Mouse (Mus musculus): ENCODE results near the gene Acta1. TPM values are rescaled to one million over a fixed set of nuclear protein-coding genes. Genes with fewer than 3 reads are reported as not detected.

Acta1 gene
- polyA plus RNA-seq, 1 experiment from 2014 or later: 0.23 TPM

DNA sequence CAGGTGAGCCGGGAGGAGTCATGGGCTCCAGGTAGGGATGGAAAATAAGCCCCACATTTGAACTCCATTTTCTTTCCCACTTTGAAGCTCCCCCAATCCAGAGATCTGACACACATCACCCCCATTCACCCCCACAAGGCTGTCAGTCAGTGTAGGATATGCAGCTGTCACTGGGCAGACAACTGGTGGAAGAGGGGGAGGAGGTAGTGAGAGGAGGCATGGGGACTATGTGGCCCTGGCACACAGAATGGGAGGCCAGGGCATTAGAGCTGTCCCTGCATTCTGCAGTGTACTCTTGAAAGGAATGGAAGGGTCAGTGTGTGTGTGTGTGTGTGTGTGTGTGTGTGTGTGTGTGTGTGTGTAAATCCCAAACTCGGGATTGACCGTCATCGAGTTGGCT lies 679 bp upstream of the Acta1 start:
- H3K27ac ChIP-seq (replicated peaks): no peak overlapping the region
- WGBS: 85% methylated on average over 4 of the region's 4 CpGs
- no peak for DNase-seq (ENCODE audit: low spot score)
- H3K4me3 ChIP-seq: no peak overlapping the region
- peaks cover 67% of the 10 kb centered on the region for H3K27me3 ChIP-seq (ENCODE audit: low read depth, poor library complexity, severe bottlenecking)
- H3K9me3 ChIP-seq (replicated peaks): no peaks in the 10 kb centered on the region
- H3K4me1 ChIP-seq: peaks cover 19% of the 10 kb centered on the region
- H3K36me3 ChIP-seq: peaks cover 18% of the 10 kb centered on the region

DNA sequence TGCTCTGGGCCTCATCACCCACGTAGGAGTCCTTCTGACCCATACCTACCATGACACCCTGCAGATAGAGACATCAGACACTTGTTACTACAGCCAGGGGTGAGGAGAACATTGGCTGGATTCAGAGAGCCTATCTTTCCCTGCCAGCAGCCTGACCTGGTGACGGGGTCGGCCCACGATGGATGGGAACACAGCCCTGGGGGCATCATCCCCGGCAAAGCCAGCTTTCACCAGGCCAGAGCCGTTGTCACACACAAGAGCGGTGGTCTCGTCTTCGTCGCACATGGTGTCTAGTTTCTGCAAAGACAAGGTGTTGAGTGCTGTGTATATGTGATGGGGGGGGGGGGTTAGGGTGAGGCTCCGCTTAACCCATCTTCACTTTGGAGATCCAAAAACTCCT lies 1.1 kb downstream of the Acta1 start:
- Histone ChIP-seq H3K36me3 (peaks cover 1% of the 10 kb centered on the region; the same call in 1 of the 2 replicates), H3K9me3 (replicated peaks) (no peaks in the 10 kb centered on the region), H3K27me3 (ENCODE audit: low read depth, poor library complexity, severe bottlenecking) (peaks cover 83% of the 10 kb centered on the region), H3K27ac (replicated peaks) (no peak overlapping the region), H3K4me3 (no peak overlapping the region), H3K4me1 (peaks cover 19% of the 10 kb centered on the region)
- no peak for DNase-seq (ENCODE audit: low spot score)
- 81% methylated on average over 11 of the region's 11 CpGs for WGBS

DNA sequence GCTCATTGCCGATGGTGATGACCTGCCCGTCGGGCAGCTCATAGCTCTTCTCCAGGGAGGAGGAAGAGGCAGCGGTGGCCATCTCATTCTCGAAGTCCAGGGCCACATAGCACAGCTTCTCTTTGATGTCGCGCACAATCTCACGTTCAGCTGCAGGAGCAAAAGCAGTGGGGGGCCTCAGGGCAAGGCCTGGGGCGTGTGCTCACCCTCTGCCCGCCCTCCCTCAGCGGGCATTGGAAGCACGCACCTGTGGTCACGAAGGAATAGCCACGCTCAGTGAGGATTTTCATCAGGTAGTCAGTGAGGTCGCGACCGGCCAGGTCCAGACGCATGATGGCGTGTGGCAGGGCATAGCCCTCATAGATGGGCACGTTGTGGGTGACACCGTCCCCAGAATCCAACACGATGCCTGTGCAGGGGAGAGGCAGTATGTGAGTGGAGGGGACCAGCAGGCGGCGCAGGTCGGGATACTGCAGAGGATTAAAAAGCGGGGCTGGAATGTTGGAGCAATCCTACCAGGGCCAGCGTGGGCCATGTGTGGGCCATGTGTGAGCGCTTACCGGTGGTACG lies 1.9 kb downstream of the Acta1 start:
- no peak overlapping the region for H3K27ac ChIP-seq (replicated peaks)
- peak overlapping the region; percentile 55 for H3K4me3 ChIP-seq
- H3K4me1 ChIP-seq: peaks cover 19% of the 10 kb centered on the region
- no peaks in the 10 kb centered on the region for H3K9me3 ChIP-seq (replicated peaks)
- no peaks in the 10 kb centered on the region for H3K36me3 ChIP-seq
- H3K27me3 ChIP-seq (ENCODE audit: low read depth, poor library complexity, severe bottlenecking): peaks cover 84% of the 10 kb centered on the region
- peak; percentile 20 for DNase-seq (ENCODE audit: low spot score)
- WGBS: 11% methylated on average over 30 of the region's 30 CpGs

DNA sequence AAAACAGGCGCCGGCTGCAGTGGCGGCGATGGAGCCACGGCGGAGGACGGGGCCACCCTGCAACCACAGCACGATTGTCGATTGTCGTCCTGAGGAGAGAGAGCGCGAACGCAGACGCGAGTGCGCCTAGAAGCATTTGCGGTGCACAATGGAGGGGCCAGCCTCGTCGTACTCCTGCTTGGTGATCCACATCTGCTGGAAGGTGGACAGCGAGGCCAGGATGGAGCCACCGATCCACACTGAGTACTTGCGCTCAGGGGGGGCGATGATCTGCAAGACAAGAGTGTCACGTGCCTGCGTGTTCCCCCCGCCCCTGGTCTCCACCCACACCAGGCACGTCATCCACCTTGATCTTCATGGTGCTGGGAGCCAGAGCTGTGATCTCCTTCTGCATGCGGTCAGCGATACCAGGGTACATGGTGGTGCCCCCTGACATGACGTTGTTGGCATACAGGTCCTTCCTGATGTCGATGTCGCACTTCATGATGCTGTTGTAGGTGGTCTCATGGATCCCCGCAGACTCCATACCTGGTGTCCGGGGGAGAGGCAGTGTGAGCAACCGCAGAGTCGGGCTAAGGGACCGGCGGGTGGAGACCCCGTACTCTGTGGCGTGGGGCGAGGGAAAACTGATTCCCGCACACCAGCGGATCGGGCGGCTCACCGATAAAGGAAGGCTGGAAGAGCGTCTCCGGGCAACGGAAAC lies 2.5 kb downstream of the Acta1 start:
- Histone ChIP-seq H3K4me3 (peak overlapping the region; percentile 55), H3K27ac (replicated peaks) (0 out of 2 replicates have a peak overlapping the region, but pooled peaks have one; percentile 52), H3K27me3 (ENCODE audit: low read depth, poor library complexity, severe bottlenecking) (peaks cover 84% of the 10 kb centered on the region), H3K4me1 (peaks cover 19% of the 10 kb centered on the region), H3K9me3 (replicated peaks) (no peaks in the 10 kb centered on the region), H3K36me3 (no peaks in the 10 kb centered on the region)
- DNase-seq (ENCODE audit: low spot score): peak; percentile 43
- WGBS: 1% methylated on average over 49 of the region's 49 CpGs

DNA sequence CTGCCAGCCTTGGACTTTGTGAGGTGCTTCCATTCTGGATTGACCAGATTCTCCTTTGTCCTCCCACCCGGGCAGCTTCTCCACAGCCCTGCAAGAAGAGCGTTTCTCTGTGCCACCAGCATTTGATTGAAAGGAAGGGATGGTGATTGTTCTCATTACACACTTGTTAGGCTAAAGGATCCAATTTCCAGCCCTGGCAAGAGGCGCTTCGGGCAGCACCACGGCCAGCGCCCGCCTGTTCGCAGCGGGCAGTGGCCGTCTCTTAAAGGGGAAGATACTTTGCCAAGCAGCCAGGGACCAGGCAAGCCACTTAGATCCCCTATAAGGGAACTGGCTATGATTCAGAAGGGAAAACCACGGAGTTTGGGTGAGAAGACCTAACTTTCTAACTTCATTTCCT lies 3.3 kb downstream of the Acta1 start:
- peak overlapping the region; percentile 55 for H3K4me3 ChIP-seq
- 2% methylated on average over 11 of the region's 11 CpGs for WGBS
- H3K27ac ChIP-seq (replicated peaks): no peak overlapping the region
- peaks cover 19% of the 10 kb centered on the region for H3K4me1 ChIP-seq
- DNase-seq (ENCODE audit: low spot score): peak; percentile 55
- H3K9me3 ChIP-seq (replicated peaks): no peaks in the 10 kb centered on the region
- no peaks in the 10 kb centered on the region for H3K36me3 ChIP-seq
- peaks cover 81% of the 10 kb centered on the region for H3K27me3 ChIP-seq (ENCODE audit: low read depth, poor library complexity, severe bottlenecking)

DNA sequence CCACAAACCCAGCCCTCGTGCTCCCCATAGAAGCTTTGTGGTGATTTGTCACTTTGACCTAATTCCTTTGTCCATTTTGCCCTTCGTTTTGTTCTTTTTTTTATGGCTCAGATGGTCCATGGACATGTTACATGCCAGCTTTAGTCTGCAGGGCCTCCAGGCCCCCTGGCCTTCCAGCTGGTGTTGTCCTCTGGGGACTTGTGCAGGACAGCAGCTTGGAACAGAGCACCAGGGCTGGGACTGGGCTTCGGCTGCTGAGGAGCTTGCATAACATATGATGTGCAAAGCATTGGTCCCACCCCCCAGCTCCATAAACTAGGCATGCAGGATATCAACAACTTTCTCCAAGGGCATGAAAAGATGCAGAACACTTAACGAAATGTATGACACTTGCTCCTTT lies 4.8 kb downstream of the Acta1 start:
- no peaks in the 10 kb centered on the region for H3K36me3 ChIP-seq
- 77% methylated on average over 4 of the region's 4 CpGs for WGBS
- DNase-seq (ENCODE audit: low spot score): no peak

DNA sequence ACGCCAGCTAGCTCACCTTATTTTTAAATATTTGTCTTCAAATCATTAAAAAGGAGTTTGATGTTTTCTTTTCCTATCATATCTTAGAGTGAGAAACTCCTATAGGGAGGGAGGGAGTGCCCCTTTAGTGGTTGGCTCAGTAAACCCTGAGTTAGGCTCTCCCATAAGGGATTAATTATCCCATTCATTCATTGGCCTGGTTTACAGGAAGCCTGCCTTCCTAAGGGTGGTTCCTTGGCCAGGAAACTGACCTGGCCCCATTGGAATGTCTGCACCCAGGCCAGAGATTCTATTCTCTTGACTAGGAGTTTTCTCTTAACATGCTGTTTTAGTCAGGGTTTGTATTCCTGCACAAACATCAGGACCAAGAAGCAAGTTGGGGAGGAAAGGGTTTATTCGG lies 6.6 kb downstream of the Acta1 start:
- H3K4me3 ChIP-seq: no peak overlapping the region
- 88% methylated on average over 2 of the region's 2 CpGs for WGBS
- H3K27ac ChIP-seq (replicated peaks): no peak overlapping the region
- H3K36me3 ChIP-seq: no peaks in the 10 kb centered on the region
- peaks cover 33% of the 10 kb centered on the region for H3K4me1 ChIP-seq
- no peak for DNase-seq (ENCODE audit: low spot score)
- H3K27me3 ChIP-seq (ENCODE audit: low read depth, poor library complexity, severe bottlenecking): peaks cover 80% of the 10 kb centered on the region
- H3K9me3 ChIP-seq (replicated peaks): no peaks in the 10 kb centered on the region

More for the DNA sequence above, 4.8 kb downstream of the Acta1 start:
- no peaks in the 10 kb centered on the region for H3K9me3 ChIP-seq (replicated peaks)
- H3K4me3 ChIP-seq: no peak overlapping the region
- peaks cover 24% of the 10 kb centered on the region for H3K4me1 ChIP-seq
- H3K27me3 ChIP-seq (ENCODE audit: low read depth, poor library complexity, severe bottlenecking): peaks cover 81% of the 10 kb centered on the region
- no peak overlapping the region for H3K27ac ChIP-seq (replicated peaks)

DNA sequence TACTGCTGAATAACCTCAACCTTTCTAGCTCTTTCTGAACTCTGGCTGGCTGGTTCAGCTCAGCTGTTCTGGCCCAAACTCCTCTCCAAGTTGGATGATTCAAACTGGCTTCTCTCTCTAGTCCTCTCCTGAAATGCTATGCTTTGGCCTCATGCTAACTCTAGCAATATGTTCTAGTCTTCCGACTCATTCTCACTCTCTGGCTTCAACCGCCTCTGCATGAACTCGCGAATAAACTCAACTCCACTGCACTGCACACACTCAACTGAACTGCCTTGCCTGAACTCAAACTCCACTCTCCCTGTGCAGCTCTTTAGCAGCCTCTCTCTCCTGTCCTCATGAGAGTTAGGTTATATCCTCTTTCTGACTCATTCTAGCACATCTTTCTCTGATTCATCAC lies 7.4 kb downstream of the Acta1 start:
- no peaks in the 10 kb centered on the region for H3K9me3 ChIP-seq (replicated peaks)
- peaks cover 75% of the 10 kb centered on the region for H3K27me3 ChIP-seq (ENCODE audit: low read depth, poor library complexity, severe bottlenecking)
- H3K27ac ChIP-seq (replicated peaks): no peak overlapping the region
- DNase-seq (ENCODE audit: low spot score): no peak
- peaks cover 25% of the 10 kb centered on the region for H3K4me1 ChIP-seq
- H3K36me3 ChIP-seq: no peaks in the 10 kb centered on the region
- WGBS: 93% methylated on average over 4 of the region's 4 CpGs
- no peak overlapping the region for H3K4me3 ChIP-seq

DNA sequence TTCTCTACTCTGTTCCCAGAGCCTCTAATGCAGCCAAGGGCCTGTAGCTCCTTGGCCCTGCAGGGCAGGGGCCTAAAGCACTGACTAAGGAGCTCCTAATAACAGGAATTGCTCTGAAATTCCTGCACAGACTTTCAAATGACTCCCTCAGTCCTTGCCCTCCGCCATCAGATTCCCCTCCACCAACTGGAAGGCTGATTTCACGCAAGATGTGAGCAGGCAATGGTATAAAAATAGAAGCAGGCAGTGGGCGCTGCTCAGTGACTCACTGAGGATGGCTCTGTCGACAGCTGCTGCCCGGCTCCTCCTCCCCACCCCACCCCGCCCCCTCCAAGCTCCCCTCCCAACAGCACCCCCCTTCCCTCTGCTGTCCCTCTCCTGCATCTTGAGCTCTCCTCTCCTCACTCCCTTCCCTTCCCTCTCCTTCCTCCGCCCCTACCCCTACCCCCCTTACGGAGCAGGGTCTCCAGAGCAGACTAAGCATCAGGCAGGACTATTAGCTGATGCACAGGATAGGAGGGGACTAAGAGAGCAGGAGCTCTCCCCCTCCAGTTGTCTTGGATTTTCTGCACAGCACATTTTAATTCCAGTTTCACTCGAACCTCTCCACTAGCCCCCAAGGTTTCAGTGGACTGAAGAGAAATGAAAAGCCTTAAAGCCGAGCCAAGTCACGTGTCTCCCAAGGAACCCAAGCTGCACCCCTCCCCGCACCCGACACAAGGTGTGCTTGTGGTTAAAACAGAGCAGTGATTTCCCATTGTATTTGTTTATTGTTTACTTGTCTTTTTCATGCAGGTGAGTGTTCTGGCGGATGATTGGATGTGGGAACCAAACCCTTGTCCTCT lies 9.6 kb downstream of the Acta1 start:
- H3K4me3 ChIP-seq: peak overlapping the region; percentile 27; the same call in 1 of the 2 replicates
- H3K4me1 ChIP-seq: peaks cover 14% of the 10 kb centered on the region
- WGBS: 9% methylated on average over 14 of the region's 14 CpGs
- peak overlapping the region; percentile 57 for H3K27ac ChIP-seq (replicated peaks)
- DNase-seq (ENCODE audit: low spot score): peak; percentile 19
- H3K27me3 ChIP-seq (ENCODE audit: low read depth, poor library complexity, severe bottlenecking): peaks cover 53% of the 10 kb centered on the region
- H3K9me3 ChIP-seq (replicated peaks): no peaks in the 10 kb centered on the region
- H3K36me3 ChIP-seq: no peaks in the 10 kb centered on the region

DNA sequence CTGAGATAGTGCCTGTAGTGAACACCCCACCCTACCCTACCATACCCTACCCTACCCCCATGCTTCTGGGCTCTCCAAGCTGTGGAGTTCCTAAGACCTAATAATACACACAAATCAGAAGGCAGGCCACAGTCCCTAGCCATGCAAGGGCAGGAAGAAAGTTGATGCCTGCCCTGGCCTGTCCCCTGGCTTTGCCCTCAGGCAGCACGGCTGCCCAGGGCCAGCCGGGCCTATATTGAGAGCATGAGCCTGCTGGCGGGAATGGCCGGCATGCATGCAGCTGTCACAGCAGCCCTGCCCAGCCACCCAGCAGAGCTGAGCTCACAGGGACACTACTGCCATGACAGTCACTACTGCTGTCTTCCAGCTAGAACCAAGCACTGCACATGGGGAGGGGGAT lies 11.5 kb downstream of the Acta1 start:
- Histone ChIP-seq H3K36me3 (no peaks in the 10 kb centered on the region), H3K9me3 (replicated peaks) (no peaks in the 10 kb centered on the region), H3K4me3 (no peak overlapping the region), H3K27ac (replicated peaks) (no peak overlapping the region), H3K27me3 (ENCODE audit: low read depth, poor library complexity, severe bottlenecking) (peaks cover 39% of the 10 kb centered on the region), H3K4me1 (peaks cover 14% of the 10 kb centered on the region)
- WGBS: 78% methylated on average over 4 of the region's 4 CpGs
- DNase-seq (ENCODE audit: low spot score): no peak

DNA sequence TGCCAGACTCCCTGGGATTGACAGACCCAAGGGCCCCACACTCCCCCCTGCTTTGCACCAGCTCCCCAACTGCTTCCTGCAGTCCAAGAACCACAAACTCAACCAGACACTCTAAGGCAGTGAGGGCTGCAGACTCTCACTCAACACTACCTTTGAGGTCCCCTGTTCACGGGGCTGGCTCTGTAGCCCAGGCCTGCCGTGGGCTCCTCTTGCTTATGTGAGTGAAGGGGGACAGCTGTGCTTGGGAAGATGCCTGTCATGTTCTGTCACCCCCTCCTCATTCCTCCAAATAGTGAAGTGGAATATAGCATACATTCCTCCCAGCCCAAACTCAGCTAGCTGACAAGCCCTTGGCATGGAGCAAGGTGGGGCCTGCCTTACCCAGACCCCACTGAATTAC lies 12.1 kb downstream of the Acta1 start:
- Histone ChIP-seq H3K27me3 (ENCODE audit: low read depth, poor library complexity, severe bottlenecking) (peaks cover 39% of the 10 kb centered on the region), H3K36me3 (no peaks in the 10 kb centered on the region), H3K4me3 (no peak overlapping the region), H3K4me1 (peaks cover 14% of the 10 kb centered on the region), H3K9me3 (replicated peaks) (no peaks in the 10 kb centered on the region), H3K27ac (replicated peaks) (no peak overlapping the region)
- DNase-seq (ENCODE audit: low spot score): no peak
- 93% methylated on average over 2 of the region's 2 CpGs for WGBS

DNA sequence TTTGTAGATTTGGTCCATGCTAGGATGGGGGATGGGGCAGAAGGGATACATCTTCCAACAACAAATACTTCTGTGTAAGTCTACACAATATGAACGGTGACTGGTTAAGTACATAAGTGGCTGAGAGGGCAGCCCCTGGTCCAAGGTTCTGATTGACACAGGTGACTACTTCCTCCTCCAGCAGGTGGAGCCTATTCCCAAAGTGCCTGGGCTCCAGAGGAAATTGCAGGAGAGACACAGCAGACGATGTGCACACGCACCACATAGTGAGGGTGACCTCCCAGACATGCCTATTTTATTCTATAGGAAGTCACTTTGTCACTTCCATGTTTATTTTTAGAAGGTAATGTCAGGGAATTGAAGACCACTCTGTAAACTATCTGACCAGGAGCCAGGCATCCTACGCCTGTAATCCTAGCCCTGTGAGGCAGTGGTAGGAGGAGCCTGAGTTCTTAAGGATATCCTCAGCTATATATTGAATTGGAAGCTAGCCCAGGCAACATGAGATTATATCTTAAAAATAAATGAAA lies 13.7 kb downstream of the Acta1 start:
- DNase-seq (ENCODE audit: low spot score): no peak
- WGBS: 60% methylated on average over 4 of the region's 4 CpGs
- no peaks in the 10 kb centered on the region for H3K9me3 ChIP-seq (replicated peaks)
- no peak overlapping the region for H3K27ac ChIP-seq (replicated peaks)
- peaks cover 31% of the 10 kb centered on the region for H3K27me3 ChIP-seq (ENCODE audit: low read depth, poor library complexity, severe bottlenecking)
- peaks cover 14% of the 10 kb centered on the region for H3K4me1 ChIP-seq
- no peaks in the 10 kb centered on the region for H3K36me3 ChIP-seq
- H3K4me3 ChIP-seq: no peak overlapping the region

Data from midbrain, embryonic 10.5 days (tissue).